Mouse (Mus musculus) cerebellum, adult (tissue): ENCODE measurements around the gene Sec16a.

ENCODE experiments used
- ATAC-seq: cut with Nextera tagmentation; 2 replicates; pipeline ENCODE4 v1.9.2; 2017; ENCODE audit warnings: mild to moderate bottlenecking, moderate library complexity, mixed read lengths; ENCODE audit not compliant: insufficient number of reproducible peaks, low FRiP score, low TSS enrichment

Sec16a gene

DNA sequence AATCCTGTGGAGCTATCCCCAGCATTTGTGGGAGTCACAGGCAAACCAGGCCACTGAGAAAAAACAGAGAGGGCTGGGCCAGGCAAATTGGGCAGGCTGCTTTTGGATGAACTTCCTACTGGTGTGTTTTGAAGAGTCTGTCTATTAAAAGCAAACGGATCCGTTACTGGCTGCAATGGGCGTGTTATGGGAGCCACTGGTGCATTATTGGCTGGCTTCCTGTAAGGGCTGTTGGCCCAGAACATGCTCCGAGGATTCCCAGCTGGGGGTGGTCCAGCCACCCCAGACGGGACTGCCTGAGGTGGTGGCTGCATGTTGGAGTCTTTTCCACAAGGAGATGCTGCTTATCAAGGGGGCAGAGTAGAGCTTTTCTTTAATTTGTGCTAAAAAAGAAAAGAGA, 3.3 kb downstream of the Sec16a start:
- no peak for ATAC-seq

- ATAC-seq, result no peak
Observed at GRCm38 (mm10) chr2:26441261-26441660, 3.8 kb downstream of the Sec16a start.

- no peak for ATAC-seq
Observed at GRCm38 (mm10) chr2:26439671-26440070, 5.3 kb downstream of the Sec16a start.

GRCm38 (mm10) chr2:26438373-26438772, 6.6 kb downstream of the Sec16a start:
- ATAC-seq, result no peak

- no peak for ATAC-seq
Observed at GRCm38 (mm10) chr2:26437221-26437620, 7.8 kb downstream of the Sec16a start.

DNA sequence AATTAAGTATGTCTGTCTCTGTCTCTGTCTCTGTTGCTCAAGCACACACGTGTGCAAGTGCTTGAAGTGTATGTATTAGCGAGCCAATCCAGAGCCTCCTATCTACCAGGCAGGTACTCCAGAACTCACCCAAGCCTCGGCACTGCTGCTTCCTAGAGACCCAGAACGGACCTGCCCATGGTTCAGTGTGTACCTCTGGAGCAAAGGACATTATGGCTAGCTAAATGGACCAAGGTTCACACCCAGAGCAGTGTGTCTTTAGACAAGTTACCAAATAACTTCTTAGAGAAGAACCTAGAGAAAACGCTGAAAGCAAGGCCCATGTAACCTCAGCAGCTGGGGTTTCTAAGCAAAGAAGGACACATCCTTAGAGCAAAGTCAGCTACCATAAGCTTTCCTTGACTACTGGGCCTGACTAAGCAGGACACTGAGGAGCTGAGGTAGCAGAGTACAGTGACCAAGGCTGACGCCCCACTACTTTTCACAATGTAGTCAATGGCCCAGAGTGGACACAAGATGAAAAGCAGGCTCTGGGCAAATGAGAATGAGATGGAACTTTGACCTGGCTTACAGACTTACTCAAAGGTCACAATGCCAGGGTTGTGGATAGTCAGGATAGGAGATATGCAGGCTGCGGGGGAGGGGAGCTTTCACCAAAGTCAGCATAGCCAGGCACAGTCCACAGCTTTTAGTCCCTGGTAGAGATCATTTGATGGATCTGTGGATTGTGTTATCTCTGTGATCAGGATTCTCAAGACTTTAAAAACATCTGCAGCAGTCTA, 10.0 kb downstream of the Sec16a start:
- no peak for ATAC-seq

DNA sequence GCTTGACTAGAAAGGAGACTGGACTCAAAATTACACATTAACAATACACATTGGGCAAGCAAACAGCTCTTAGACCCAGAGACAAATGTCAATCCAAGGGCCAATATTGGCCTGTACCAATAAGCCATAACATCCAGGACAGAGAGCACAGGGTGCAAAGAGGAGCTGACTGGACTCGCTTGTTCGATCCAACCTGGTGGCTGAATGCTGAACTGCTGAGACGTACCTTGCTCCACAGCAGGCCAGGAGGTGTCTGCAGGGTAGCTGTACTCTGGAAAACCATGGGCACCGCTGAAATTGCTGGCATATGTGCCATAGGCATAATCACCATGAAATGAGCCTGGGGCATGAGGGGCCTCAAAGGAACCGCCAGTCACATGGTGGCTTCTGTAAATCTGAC, 15.2 kb downstream of the Sec16a start:
- ATAC-seq, result no peak

DNA sequence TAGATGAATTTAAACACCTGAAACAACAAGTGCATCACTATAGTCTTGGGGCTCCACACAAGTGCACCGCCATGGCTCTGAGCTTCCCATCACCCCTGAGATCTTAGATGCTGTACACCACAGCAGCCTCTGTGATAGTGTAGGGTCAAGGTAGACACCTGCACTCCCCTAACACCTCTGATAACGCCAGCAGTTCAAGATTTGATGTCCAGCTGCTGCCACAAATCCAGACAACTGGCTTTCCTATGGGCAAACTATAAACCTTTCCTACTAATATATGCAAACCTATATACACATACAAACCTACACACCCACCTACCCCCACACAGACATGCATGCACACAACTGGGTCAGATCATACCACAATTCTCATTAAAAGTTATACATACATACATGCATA, 20.5 kb downstream of the Sec16a start:
- no peak for ATAC-seq

DNA sequence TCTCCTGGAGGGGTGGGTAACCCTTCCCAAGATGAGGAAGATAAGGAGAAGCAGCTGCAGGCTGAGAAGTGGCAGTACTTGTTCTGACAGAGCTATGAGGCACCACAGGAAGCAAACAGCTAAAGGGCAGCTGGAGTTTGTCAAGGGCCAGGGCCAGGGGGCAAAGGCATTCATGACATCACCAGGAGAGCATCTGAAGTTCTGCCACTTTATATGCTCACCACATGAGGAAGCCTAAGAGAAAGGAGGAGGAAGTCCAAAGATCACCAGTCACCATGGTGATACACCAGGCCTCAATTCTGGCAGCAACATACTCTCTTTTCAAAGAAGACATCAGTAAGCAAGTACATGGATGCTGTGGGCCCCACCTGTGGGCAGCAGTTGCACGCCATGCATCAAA, 21.9 kb downstream of the Sec16a start:
- ATAC-seq, result no peak

DNA sequence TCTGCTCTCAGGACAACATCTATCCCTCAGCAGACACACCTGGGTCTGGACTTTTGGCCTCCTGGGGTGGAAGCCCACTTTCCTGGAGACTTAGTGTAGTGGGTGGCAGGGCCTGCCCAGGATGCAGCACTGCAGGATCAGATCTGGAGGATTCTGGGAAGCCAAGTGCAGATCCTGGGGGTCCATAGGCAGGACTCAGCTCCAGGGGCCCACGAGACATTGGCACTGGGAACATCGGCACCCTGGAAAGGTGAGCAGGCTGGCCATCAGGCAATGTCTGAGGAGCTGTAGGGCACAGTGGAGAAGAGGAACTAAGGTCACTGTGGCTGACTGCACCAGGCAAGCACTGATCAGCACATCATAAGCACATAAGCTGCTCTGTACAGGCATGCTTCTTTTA, 23.0 kb downstream of the Sec16a start:
- ATAC-seq, result no peak

DNA sequence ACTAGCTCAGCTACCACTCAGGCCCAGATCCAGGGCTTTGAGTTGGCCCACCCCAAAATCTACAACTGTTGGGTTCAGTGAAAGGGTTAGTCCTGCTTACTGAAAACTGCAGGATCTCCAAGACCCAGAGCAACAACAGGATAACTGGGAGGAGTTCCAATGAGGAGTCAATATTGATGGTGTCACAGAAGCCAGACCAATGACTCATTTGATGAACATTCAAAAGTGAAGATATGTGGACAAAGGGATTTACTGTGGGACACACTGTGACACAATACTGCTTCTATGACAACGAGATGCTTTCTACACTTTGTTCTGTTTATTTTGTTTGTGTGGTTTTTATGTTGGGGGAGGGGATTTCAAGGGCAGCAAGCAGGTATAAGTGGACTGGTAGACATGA, 26.9 kb downstream of the Sec16a start:
- no peak for ATAC-seq

DNA sequence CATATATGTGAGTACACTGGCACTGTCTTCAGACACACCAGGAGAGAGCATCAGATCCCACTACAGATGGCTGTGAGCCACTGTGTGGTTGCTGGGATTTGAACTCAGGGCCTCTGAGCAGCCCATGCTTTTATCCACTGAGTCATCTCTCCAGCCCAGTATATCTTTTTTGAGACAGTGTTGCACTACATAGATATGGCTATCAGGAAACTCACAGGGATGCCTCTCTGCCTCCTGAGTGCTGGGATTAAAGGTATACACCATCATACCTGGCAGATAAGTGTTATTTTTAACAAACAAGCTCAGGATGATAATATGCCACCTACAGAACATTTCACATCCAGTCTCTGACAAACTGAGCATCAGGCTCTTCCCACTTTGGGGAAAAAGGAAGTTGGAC, 27.9 kb downstream of the Sec16a start:
- ATAC-seq, result no peak

GRCm38 (mm10) chr2:26410931-26411411, 34.0 kb downstream of the Sec16a start:
- ATAC-seq, result no peak

- no peak for ATAC-seq
Observed at GRCm38 (mm10) chr2:26410091-26410490, 34.9 kb downstream of the Sec16a start.

DNA sequence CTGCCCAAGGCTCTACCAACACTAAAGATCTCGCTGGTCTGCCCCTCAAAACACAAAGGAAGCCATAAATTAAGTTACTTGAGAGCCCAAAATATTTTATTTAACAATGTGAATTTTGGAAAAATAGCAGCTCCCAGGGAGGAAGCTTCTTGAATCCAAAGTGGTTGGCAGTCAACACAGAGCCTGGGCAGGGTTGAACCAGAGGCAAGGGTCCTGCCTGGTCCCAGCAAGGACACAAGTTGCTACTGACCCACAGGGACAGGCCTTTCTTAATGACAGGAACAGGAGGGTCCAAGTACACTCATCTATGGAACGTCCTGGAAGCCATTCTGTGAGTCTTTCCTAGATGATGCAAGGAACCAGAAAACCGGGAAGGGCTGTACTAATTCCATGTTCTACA, 35.7 kb downstream of the Sec16a start:
- ATAC-seq, result no peak

DNA sequence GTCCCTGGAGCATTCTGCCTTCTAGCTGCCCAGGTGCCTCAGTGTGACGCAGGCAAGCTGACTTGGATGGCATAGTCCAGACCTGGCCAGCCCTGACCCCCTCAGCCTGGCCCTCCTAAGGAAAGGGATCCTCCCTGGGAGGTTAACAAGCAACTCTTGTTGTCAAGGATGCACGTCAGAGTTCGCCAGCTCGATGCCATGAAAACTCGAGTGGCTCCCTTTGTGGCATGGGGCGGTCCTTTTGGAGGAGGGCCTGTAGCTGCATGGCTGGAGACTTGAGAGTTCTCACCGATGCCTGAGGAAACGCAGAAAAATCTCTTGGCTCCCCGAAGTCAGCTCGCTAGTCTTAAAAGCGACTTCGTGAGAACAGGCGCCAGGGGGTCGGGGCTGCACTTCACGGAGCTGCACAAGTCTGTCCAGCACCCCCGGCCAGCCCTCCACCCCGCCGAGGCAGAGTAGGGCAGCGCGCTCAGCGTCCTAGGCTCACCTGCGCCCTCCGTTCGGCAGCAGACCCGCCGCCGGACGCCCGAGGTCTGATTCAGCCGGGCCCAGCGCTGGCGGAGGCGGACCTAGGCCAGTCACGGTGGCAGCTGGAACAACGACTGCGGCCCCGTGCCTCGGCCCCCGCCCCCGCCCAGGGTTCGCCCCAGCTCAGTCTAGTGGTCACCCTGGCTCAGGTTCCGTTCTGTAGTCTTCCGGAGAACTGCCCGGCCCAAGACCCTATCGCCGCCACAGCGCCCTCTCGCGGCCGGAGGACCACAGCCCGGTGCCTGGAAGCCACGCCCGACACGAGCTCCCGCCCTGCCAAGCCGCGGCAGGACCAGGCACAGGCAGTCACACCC, 36.3 kb downstream of the Sec16a start, which contains the start of gene Inpp5e:
Gene Inpp5e, minus strand, starts transcription at position 689 of the 842 bp plus-strand sequence.
- peak; percentile 81 for ATAC-seq

GRCm38 (mm10) chr2:26403306-26403705, 41.7 kb downstream of the Sec16a start:
- no peak for ATAC-seq

DNA sequence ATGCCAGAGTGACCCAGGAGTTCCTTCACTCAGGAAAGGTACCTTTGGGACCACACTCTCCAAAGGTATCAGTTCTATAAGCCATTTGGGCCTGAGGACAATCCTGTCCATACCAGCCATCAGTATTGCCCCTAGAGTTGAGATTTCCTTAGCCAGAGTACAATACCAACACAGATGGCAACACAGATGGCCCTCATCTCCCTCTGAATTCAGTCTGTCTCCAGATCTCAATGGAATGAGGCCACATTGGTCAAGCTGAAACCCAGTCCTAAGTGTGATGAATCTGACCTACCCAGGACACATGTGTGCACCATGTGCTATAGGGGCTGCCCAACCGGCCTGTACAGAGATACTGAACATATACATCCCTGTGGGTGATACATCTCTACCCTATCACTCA, 42.8 kb downstream of the Sec16a start:
- no peak for ATAC-seq

DNA sequence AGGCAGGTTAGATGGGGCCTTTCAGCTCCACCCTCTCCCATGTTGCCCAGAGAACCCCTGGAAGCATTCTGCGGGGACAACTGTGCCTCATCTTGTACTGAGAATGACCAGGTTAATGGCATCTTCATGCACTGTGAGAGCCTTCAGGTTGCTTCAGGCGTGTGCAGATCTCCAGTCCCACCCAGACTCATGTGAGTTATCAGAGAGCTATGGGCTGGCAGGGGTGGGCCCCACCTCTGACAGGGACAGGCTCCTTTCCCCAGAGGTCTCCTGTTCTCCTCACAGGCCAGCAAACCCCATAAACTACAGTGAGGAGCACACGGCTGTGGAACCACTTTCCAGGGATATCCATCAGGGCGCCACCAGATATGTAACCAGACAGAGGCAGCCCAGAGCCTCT, 44.0 kb downstream of the Sec16a start:
- no peak for ATAC-seq

- ATAC-seq, result no peak
Observed at GRCm38 (mm10) chr2:26400296-26400695, 44.7 kb downstream of the Sec16a start.

GRCm38 (mm10) chr2:26399647-26400046, 45.4 kb downstream of the Sec16a start:
- no peak for ATAC-seq
